Mouse (Mus musculus) forebrain, embryonic 16.5 days (tissue): ENCODE measurements around the gene Gnaq. TPM values are rescaled to one million over a fixed set of nuclear protein-coding genes. Genes with fewer than 3 reads are reported as not detected.
A peak's percentile ranks its signal among the peaks of the same experiment; 100 is the strongest.

Experiments used
- ATAC-seq: fragments of 200-750 bp; cut with Nextera tagmentation; 2 replicates; pipeline ENCODE4 v1.8.0; 2017; ENCODE audit warnings: mild to moderate bottlenecking, moderate library complexity
- H3K27ac ChIP-seq: fragments of 300-500 bp; sonication (generic); 2 replicates; pipeline ENCODE4 v1.5.1; 2014; ENCODE audit warnings: low read length, control low read depth
- H3K27me3 ChIP-seq: fragments of 300-500 bp; sonication (generic); replicated peaks from 2 replicates; pipeline ENCODE4 v1.6.1; 2014; ENCODE audit warnings: low read length; ENCODE audit not compliant: control insufficient read depth, insufficient read depth
- H3K36me3 ChIP-seq: fragments of 300-500 bp; sonication (generic); 2 replicates; pipeline ENCODE4 v1.6.1; 2014; ENCODE audit not compliant: control insufficient read depth, insufficient read depth
- H3K4me1 ChIP-seq: fragments of 300-500 bp; sonication (generic); replicated peaks from 2 replicates; pipeline ENCODE4 v1.6.1; 2014; ENCODE audit warnings: low read length; ENCODE audit not compliant: control insufficient read depth, insufficient read depth
- H3K4me2 ChIP-seq: fragments of 300-500 bp; sonication (generic); 2 replicates; pipeline ENCODE4 v1.6.1; 2014; ENCODE audit warnings: mild to moderate bottlenecking, low read length, control low read depth
- H3K4me3 ChIP-seq: fragments of 300-500 bp; sonication (generic); replicated peaks from 2 replicates; pipeline ENCODE4 v1.5.1; 2014; ENCODE audit warnings: mild to moderate bottlenecking, low read length, control low read depth
- H3K9ac ChIP-seq: fragments of 300-500 bp; sonication (generic); replicated peaks from 2 replicates; pipeline ENCODE4 v1.6.1; 2014; ENCODE audit warnings: low read depth, low read length, control low read depth
- H3K9me3 ChIP-seq: fragments of 300-500 bp; sonication (generic); 2 replicates; pipeline ENCODE4 v1.6.1; 2016; ENCODE audit warnings: low read length; ENCODE audit not compliant: control insufficient read depth
- WGBS: fragments of 180-500 bp; shearing (Covaris S2); extraction: QIAGEN DNeasy Blood & Tissue Kit; methylation state at CpG from one replicate; pipeline ENCODE4 v1.1.7; 2014; 5-methylcytosine and 5-hydroxymethylcytosine counted together
- polyA plus RNA-seq: library from polyadenylated mRNA; unstranded; fragments of >200 nt; fragmentation: Nextera tagmentation; extraction: Ambion mirVana; gene quantifications from 2 replicates; pipeline ENCODE4 v1.2.1, GENCODE M21; 2015

Gene Gnaq
- polyA plus RNA-seq, 1 experiment from 2014 or later, result 122 TPM

- H3K4me3 ChIP-seq, result no peak overlapping the region
- no peaks in the 10 kb centered on the region for H3K27me3 ChIP-seq
- no peak overlapping the region for H3K9ac ChIP-seq
- no peaks in the 10 kb centered on the region for H3K36me3 ChIP-seq
- no peaks in the 10 kb centered on the region for H3K9me3 ChIP-seq
- 48% methylated on average over 2 of the region's 2 CpGs for WGBS
- no peaks in the 10 kb centered on the region for H3K4me1 ChIP-seq
- no peak overlapping the region for H3K4me2 ChIP-seq
- H3K27ac ChIP-seq, result no peak overlapping the region
- ATAC-seq, result no peak
Observed at GRCm38 (mm10) chr19:16342702-16343101, 210.1 kb downstream of the Gnaq start.

DNA sequence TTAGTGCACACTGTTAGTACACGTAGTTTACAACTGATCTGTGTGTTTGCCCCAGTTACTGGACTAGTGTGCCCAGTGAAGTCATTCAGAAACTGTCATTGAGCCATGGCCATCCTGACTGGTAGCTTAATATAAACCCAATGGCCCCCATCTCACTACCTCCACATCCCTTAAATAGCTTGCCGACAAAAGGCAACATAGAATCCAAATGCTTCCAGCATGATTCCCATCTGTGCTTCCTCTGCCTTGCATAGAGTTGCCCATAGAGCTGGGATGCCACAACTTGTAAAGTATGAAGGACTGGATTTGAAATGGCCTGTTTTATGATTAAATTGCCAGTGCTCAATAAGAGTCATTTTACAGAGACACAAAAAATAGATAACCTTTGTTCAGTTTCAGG is 212.9 kb downstream of the Gnaq start:
- Histone ChIP-seq H3K4me2 (no peak overlapping the region), H3K27ac (no peak overlapping the region), H3K27me3 (no peaks in the 10 kb centered on the region), H3K9me3 (no peaks in the 10 kb centered on the region), H3K9ac (no peak overlapping the region), H3K36me3 (no peaks in the 10 kb centered on the region), H3K4me1 (no peaks in the 10 kb centered on the region), H3K4me3 (no peak overlapping the region)
- WGBS, result 93% methylated on average over 2 of the region's 2 CpGs
- no peak for ATAC-seq

- H3K27ac ChIP-seq, result no peak overlapping the region
- no peaks in the 10 kb centered on the region for H3K4me1 ChIP-seq
- no peak overlapping the region for H3K9ac ChIP-seq
- no peak for ATAC-seq
- 84% methylated on average over 3 of the region's 3 CpGs for WGBS
- no peak overlapping the region for H3K4me3 ChIP-seq
- H3K4me2 ChIP-seq, result no peak overlapping the region
- no peaks in the 10 kb centered on the region for H3K36me3 ChIP-seq
- no peaks in the 10 kb centered on the region for H3K9me3 ChIP-seq
- H3K27me3 ChIP-seq, result no peaks in the 10 kb centered on the region
Observed at GRCm38 (mm10) chr19:16347037-16347436, 214.4 kb downstream of the Gnaq start.

DNA sequence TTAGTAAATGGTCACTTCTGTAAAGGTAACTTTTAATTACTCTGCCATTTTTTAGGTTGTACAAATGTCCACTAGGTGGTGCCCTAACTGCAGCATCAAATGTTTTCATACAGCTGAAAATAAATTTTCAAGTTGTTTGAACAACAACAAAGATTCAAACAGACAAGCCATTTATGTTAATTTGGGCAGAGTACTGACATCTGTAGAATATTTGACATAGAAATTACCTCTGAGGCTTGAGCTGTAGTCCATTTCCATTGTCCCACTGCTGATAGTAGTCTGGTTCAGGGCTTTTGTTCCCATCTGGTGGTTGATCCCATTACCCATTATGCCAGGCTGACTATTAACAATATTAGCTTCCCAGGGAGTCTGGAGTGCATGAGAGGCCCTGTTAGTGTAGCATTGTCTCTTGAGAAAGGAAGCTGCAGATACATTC is 221.1 kb downstream of the Gnaq start:
- no peaks in the 10 kb centered on the region for H3K9me3 ChIP-seq
- H3K4me1 ChIP-seq, result no peaks in the 10 kb centered on the region
- peak; percentile 52; the same call in 1 of the 2 replicates for ATAC-seq
- no peak overlapping the region for H3K9ac ChIP-seq
- H3K4me3 ChIP-seq, result no peak overlapping the region
- H3K4me2 ChIP-seq, result no peak overlapping the region
- no peak overlapping the region for H3K27ac ChIP-seq
- H3K27me3 ChIP-seq, result no peaks in the 10 kb centered on the region
- H3K36me3 ChIP-seq, result no peaks in the 10 kb centered on the region

DNA sequence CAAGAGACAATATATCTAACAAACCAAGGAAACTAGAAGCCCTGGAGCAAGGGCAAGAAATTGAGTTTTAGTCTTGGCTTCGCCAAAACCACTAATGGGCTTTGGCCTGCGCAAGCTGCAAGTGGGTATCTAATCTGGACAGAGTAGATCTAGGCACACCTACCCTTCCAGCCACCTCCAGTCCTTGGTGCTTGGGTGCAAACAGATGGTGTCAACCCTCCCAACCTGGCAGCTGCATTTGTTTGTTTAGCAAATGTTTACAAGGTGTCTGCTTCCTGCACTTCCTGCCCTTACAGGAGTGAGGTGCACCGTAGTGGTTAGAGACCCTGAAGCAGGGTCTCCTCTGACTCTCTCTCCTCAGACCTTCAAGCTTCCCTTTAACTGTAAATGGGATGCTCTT is 225.5 kb downstream of the Gnaq start:
- Histone ChIP-seq H3K4me3 (no peak overlapping the region), H3K4me2 (no peak overlapping the region), H3K4me1 (no peaks in the 10 kb centered on the region), H3K27me3 (no peaks in the 10 kb centered on the region), H3K36me3 (peaks cover 7% of the 10 kb centered on the region; the same call in 1 of the 2 replicates), H3K9ac (no peak overlapping the region), H3K9me3 (0 out of 2 replicates have a peak, but pooled peaks cover 2% of the 10 kb centered on the region), H3K27ac (no peak overlapping the region)
- ATAC-seq, result no peak
- 88% methylated on average over 3 of the region's 3 CpGs for WGBS

DNA sequence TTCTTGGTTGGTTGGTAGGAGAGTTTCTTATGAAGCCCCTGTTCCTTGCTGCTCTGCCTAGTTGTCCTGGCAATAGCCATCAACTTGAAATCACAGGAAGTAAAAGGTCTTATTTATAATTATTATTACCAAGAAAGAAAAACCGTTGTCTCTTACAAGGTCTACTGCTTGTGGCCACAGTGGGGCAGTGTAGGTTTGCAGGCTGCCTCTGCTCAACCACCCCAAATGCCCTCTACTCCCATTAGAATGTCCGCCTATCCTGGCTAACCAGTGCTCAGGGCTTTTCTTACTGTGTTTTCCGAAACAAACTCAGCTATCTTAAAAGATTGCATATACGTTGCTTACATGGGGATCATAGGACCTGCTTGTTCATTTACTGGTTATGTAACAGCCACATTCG is 226.3 kb downstream of the Gnaq start:
- H3K9ac ChIP-seq, result no peak overlapping the region
- 63% methylated on average over 5 of the region's 5 CpGs for WGBS
- H3K27me3 ChIP-seq, result no peaks in the 10 kb centered on the region
- H3K27ac ChIP-seq, result no peak overlapping the region
- no peak overlapping the region for H3K4me3 ChIP-seq
- peaks cover 7% of the 10 kb centered on the region; the same call in 1 of the 2 replicates for H3K36me3 ChIP-seq
- no peak for ATAC-seq
- H3K4me2 ChIP-seq, result no peak overlapping the region
- H3K4me1 ChIP-seq, result no peaks in the 10 kb centered on the region
- 0 out of 2 replicates have a peak, but pooled peaks cover 2% of the 10 kb centered on the region for H3K9me3 ChIP-seq

GRCm38 (mm10) chr19:16366465-16367063 is 233.9 kb downstream of the Gnaq start:
- H3K4me2 ChIP-seq, result no peak overlapping the region
- H3K27ac ChIP-seq, result no peak overlapping the region
- no peaks in the 10 kb centered on the region for H3K27me3 ChIP-seq
- peaks cover 7% of the 10 kb centered on the region; the same call in 1 of the 2 replicates for H3K36me3 ChIP-seq
- 51% methylated on average over 7 of the region's 7 CpGs for WGBS
- no peak overlapping the region for H3K4me3 ChIP-seq
- H3K9ac ChIP-seq, result no peak overlapping the region
- H3K9me3 ChIP-seq, result 0 out of 2 replicates have a peak, but pooled peaks cover 2% of the 10 kb centered on the region
- no peak for ATAC-seq
- peaks cover 22% of the 10 kb centered on the region for H3K4me1 ChIP-seq

GRCm38 (mm10) chr19:16367218-16367617 is 234.6 kb downstream of the Gnaq start:
- no peaks in the 10 kb centered on the region for H3K27me3 ChIP-seq
- no peak overlapping the region for H3K9ac ChIP-seq
- H3K4me2 ChIP-seq, result no peak overlapping the region
- no peak overlapping the region for H3K4me3 ChIP-seq
- H3K4me1 ChIP-seq, result peaks cover 22% of the 10 kb centered on the region
- peak; percentile 72 for ATAC-seq
- no peaks in the 10 kb centered on the region for H3K9me3 ChIP-seq
- 0 out of 2 replicates have a peak, but pooled peaks cover 2% of the 10 kb centered on the region for H3K36me3 ChIP-seq
- H3K27ac ChIP-seq, result no peak overlapping the region
- 25% methylated on average over 10 of the region's 10 CpGs for WGBS

DNA sequence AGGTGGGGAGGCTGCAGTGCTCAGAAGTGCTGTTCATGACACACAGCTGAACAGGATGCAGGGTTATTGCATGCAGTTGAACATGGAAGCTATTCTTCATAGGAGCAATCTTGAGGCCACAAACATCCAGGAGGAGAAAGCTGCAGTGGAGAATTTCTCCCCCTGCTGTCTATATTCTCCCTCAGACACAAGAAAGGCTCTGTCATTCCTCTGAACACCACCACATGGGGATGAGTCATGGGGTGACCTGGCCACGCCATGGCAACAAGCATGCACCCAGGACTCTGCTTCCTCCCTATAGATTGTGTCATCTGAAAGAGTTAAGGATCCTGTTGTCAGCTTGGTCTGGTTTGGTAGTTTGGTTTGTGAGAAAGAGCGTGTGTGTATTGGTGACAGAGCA is 239.0 kb downstream of the Gnaq start:
- Histone ChIP-seq H3K27me3 (no peaks in the 10 kb centered on the region), H3K4me1 (peaks cover 26% of the 10 kb centered on the region)
- ATAC-seq, result no peak

More for the DNA sequence above, 239.0 kb downstream of the Gnaq start:
- Histone ChIP-seq H3K9me3 (no peaks in the 10 kb centered on the region), H3K36me3 (no peaks in the 10 kb centered on the region), H3K4me3 (no peak overlapping the region), H3K9ac (no peak overlapping the region), H3K27ac (no peak overlapping the region), H3K4me2 (no peak overlapping the region)
- 84% methylated on average over 2 of the region's 2 CpGs for WGBS
